Mouse (Mus musculus) erythroblast, embryonic 14.5 days (primary cell): ENCODE measurements around the gene Rccd1.

Source experiments
- GATA1 ChIP-seq: IDR thresholded peaks from 2 replicates; pipeline ENCODE4 v1.6.1; 2012; ENCODE audit warnings: low read length, inconsistent platforms, mixed read lengths
- TAL1 ChIP-seq: IDR thresholded peaks from 3 replicates; pipeline ENCODE4 v1.6.1; 2012; ENCODE audit warnings: low read length, inconsistent platforms, mixed read lengths

DNA sequence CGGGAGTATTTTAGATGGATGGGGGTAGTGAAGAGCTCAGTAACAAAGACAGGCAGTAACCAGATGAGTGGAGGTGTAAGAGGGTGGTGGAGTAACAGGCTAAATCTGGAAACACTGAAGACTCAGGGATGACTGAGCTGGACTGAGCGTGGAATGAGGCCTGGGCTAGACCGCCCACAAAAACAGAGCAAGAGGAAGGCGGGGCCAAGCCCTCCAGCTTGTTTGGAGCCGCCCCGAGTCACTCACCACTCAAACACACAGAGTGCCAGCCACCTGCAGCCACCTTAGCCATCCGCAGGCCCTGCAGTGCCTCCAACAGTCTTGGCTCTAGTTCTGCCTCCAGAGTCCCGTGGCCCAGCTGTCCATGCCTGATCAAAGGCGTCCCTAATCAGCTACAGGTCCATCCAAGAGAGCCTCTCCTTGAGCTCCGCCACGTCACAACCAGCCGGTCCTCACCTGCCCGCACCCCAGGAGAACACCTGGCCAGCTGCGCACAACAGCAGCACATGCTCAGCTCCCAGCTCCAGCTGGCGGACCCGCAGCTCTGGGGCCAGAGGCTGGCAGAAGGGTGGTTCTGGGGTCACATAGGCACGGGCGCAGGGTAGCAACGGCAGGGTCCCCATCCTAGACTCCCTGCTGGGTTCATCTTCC is 4.3 kb downstream of the Rccd1 start:
- TF ChIP-seq GATA1 (no peak), TAL1 (no peak)
